Mouse (Mus musculus): ENCODE measurements at regions not wholly inside any gene's neighbourhood (a gene's known extent, or its start where the extent isn't known, plus 50 kb on each side); places are given as distances from the start of the nearest gene placed in this dataset.

DNA sequence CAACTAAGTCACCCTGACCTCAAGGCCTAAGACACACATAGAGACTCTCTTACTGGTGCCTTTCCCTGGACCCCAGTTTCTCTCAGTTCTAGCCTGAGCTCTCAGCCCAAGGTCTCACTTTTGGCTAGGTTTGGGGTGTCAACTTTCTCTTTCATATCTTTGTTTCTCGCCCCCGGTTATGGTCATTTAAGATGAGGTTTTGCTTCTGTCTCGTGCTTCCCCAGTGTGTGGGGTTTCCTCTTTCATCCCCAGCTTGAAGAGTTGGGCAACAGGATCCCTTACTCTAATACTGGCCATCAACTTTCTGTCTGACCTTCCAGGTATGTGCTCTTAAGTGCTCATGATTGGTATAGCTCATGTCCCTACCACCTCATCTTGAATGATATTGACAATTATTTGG lies 67.5 kb downstream of the Lmo4 start:
- no peak for DNase-seq

DNA sequence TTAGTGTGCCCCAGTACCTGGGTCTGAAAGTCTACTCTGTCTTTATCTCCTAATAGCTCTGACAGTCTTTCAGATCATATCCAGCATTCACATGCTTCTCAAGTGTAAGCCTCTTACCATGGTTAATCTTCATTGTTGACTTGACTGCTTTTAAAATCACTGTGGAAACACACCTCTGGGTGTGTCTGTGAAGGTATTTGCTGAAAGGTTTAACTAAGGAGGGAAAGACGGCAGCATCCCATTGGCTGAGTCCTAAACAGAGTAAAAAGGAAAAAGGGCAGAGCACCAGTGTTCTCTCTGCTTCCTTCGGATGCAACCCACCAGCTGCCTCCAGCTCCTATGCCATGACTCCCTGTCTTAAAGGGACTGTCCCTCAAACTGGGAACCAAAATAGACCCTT lies 68.6 kb downstream of the Lmo4 start:
- no peak for DNase-seq

DNA sequence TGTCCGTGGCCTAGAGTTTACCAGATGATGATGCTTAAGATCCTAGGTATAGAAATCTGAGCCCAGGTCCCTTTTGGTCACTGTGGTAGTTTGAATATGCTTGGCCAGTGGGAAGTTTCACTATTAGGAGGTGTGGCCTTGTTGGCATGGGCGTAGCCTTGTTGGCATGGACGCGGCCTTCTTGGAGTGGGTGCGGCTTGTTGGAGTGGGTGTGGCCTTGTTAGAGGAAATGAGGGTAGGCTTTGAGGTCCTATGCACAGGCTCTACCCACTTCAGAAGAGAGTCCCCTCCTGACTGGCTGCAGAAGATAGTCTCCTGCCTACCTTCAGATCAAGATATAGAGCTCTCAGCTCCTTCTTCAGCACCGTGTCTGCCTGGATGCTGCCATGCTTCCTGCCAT lies 69.4 kb downstream of the Lmo4 start:
- DNase-seq = no peak

DNA sequence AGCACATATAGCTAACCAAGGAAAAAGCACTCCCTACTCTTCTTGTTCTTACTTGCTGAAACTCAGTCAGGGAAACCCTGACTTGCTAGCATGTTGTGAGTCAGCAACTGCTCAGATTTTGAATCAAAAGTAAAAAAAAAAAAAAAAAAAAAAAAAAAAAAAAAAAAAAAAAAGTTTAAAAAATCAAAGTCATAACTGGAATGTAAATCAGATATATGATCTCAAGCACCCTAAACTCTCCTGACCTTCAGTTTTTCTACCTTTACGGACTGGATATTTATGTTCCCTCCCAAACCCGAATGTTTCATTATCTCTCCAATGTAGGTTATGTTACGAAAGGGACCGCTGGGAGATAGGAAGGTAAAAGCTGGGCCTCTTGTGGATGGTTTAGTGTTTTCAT lies 77.0 kb downstream of the Lmo4 start:
- DNase-seq = no peak

DNA sequence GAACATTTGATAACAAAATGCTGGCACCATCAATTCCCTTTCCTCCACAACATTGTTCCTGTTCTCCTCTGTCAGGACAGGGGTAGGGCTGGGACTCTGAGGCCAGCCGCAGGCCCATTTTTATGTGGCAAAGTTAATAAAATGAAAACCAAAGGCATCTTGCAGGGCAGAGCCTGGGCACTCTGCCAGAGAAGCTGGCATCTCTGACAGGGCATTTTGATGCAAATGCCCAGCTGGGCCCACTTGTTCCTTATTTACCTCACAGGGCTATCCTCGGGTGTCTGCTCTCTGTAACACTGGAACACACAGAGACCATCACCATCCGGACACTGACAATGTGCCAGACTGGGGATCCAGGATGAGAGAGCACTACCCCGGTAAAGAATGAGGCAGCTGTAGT lies 80.7 kb downstream of the Lmo4 start:
- peak; percentile 23 to 48 for DNase-seq

DNA sequence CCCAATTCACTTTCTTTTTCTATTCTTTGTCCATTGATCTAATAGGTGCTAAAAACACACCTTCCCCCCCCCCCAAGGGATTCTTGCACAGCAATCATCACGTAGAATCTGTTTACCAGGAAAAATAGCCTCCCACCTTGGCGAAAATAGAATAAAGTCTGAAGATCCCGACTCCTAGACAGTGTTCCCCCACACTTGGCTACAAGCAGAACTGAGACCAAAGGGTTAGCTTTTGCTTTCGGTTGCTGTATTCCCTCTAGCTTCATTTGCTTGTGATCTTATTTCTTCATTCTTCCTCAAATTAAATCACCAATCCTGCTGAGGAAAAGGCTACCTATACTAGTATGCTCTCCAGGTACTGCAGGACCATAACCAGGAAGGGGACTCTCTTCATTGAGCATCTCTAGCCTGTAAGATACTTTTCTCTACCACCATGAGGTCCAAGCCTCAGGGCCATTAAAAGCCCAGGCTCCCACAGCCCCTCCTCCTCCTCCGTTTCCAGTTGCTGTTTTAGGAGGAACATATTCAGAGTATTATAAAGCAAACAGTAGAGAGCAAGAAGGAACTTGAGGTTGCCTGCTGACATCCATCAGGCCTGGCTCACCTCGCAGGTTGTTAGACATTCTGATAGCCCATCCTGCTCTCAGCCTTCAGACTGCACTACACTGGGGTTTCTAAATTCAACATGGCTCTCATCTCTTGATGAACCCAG lies 81.5 kb downstream of the Lmo4 start:
- no peak for DNase-seq

DNA sequence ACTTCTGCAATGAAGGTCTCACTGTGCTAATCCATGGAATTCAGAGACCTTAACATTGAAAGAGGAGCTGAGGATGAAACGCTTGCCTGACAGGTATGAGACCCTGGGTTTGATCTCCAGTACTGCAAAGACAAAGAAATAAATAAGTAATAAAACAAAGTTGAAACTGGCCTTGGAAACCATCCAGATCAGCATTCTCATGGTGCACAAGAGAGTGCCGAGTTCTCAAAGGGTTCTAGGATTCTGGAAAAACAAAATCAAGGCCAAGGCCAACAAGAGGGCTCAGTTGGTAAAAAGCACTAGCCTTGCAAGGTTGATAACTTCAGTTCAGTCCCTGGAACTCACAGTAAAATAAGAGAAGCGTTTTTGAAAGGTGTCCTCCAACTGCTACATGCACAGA lies 85.9 kb downstream of the Lmo4 start:
- DNase-seq = no peak

DNA sequence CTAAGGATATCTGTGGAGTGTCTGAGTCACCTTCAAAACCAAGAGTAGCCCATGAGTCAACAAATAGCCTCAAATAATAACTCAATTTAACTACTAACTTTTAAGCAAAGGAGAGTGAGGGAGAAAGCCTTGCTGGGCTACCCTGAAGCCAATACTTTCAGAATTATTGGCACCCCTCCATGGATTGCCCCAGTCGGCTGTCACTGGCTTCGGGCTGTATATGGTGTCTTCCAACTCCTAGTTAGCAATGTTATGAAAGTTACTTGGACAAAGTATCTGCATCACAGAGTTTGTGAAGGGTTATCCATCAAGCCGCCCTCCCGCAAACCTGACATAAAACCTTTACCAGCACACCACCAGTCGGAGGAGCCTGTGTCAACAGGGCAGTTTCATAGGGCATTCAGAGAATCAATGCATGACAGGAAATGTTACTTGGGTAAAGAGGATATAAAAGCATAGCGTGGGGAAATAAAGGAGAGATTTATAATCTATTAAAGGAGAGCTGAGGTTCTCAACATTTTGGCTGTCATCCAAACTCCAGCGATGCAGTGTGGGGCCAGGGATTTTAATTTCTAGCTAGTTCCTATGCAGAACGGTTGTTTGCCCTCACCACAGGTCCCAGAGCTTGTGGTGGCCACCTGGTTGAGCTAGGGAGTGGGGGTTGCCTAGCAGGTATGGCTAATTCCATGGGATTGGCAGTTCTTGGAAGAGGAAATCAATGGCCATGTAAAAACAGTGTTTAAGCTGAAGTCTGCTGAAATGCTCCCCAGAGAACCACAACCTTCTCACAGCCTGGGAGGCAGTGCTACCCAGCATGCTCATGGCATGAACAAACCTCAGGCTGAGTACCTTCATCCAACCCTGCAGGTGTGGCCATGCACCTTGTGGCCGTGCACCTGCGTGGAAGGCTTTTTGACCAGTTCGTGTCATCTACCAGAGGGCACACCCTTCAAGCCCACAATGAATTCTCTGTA lies 91.1 kb downstream of the Lmo4 start:
- DNase-seq = no peak

DNA sequence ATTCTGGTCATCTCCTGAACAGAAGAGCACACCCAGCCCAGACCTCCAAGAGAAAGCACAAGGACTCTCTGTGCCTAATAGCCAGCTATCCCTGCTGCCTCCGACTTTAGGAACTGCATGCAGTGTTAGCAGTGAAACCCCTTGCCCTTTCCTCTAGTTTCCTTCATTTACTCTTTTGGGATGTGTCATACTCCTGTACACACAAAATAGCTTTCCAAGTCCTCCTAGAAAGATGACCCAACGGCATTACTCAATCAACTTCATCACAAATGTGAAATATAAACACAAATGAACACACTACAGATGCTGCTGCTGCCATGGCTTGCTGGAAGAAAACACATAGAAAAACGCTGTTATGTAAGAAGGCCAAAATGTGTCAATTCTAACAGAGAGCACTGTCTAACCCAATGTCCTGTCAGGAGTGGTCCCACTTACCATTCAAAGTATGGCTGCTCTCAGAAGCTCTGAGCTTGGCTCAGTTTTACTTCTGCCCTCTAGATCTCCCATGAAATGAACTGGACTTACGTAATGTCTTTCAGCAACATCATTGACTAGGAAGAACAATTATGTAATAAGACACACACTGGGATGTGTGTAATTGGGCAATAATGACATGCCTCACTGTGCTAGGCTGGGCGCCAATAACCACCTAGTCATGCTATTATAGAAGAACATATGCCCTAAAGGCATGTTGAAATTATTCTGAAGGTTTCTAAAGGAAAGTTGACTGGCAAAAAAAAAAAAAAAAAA lies 94.5 kb downstream of the Lmo4 start:
- DNase-seq = no peak

DNA sequence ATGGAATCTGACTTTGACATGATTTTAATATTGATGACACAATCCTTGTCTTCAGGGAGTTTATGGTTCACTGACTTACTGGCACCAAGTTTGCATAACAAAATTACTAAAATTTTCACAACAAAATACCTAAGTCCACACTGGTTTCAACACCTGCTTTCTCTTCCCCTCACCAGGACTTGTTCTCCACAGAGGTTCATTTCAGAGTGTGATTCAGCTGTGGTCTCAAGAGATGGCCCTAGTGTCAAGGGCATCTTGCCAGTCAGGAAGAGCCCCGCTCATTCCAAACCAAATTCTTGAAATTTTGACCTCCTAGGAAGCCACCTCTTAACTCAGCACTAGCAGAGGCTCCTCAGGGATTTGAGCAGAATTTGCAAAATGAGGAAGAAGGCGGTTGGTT lies 95.3 kb downstream of the Lmo4 start:
- no peak for DNase-seq

DNA sequence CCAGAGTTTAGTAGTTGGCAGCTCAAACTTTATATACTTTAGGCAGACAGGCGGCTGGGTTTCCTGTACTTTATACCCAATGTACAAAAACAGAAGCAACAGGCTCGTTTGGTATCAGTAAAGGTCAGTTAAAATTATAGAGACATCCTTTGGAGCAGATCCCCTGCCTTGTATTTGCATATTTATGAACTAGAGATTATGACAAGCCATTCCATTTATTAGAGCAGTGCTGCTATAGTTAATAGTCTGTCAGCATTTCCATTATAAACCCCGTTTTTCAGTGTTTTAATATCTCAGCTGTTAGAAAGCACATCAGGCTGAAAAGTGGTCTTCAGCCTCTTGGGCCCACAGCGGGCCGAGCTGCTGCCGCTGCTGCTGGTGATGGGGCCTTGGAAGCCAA lies 96.7 kb downstream of the Lmo4 start:
- no peak for DNase-seq

DNA sequence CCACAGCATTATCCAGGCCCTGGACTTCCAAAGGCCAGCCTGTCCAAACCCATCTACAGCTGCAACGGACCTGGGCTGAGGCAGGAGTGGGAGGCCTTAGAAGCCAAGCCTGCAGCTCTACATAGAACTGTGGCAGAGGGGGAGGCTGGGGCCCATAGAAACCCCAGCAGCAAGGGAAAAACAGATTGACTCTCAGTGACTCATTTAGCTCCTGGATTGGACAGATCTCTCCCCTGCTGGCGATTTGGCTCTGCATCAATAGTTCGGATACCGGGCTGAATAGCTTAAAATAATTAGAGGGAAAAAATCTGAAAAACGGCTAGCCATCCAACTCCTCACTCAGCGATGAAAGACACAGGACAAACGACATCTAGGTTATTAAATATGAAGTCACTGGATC lies 97.4 kb downstream of the Lmo4 start:
- peak; percentile 79 to 80 for DNase-seq

DNA sequence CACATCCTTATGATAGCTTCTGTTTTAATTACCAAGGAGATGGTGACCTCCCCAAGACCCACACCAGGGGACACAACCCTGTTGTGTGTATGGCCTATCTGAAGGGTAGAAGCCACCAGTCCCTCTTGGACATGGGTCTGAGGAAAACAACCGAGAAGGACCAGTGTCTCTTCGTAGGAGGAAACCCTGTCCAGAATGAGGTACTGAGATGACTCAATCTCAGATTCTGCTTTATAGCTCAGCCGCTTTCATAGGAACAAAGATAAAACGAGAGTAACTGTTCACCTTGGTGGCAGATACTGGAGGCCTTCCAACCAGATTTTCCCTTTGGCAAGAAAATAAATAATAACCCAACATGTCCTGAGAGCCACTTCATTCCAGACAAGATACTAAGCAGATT lies 100.7 kb downstream of the Lmo4 start:
- DNase-seq = no peak

DNA sequence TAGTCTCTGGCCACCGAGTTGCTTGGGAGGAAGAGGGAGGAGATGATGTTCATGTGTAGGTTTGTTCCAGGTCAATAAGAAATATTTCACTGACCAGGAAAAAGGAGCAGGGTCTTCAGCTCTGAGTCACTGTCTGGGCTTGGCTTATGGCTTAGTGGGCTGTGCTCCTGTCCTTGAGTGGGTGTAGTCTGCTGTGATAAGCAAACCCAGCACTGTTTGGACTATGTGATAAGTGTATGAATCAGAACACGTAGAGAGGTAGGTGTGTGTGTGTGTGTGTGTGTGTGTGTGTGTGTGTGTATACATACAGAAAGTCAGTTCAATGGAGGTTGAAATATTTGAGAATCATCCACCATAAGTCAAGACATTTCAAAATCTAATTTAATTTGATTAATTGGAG lies 105.6 kb downstream of the Lmo4 start:
- DNase-seq = no peak

DNA sequence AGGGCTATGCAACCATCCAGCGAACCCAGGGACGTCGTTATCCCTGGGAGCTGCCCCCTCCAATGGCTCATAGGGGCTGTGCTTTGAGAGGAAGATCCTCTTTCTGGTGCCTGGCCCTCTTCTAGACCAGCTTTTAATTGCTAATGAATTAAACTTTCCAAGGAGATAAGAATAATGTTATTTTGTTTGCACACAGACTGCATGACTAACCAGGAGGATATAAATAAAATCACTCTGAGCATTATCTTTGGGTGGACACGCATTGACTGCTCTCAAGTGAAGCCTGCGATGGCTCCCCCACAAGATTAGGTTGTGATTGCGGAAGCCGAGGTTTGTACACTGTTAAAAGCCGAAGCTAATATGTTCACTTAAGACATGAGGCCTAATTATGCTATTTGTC lies 106.3 kb downstream of the Lmo4 start:
- DNase-seq = no peak

DNA sequence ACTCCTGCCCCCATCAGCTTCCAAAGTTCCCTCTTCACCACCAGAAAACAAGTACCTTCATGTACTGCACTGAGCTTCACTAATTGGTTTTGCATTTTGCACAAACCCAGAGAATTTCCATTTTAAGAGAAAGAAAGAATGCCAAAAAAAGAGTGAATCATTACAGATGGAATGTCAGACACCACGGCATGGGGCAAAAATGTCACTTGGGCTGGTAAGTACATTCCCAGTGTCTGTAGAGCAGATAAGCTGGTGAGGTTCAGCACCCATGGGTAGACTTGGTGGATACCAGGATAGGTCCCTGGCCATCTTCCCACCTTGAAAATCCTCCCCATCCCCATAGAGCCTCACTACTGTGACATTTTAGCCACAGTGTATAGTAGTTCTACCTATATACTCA lies 113.8 kb downstream of the Lmo4 start:
- DNase-seq = no peak

DNA sequence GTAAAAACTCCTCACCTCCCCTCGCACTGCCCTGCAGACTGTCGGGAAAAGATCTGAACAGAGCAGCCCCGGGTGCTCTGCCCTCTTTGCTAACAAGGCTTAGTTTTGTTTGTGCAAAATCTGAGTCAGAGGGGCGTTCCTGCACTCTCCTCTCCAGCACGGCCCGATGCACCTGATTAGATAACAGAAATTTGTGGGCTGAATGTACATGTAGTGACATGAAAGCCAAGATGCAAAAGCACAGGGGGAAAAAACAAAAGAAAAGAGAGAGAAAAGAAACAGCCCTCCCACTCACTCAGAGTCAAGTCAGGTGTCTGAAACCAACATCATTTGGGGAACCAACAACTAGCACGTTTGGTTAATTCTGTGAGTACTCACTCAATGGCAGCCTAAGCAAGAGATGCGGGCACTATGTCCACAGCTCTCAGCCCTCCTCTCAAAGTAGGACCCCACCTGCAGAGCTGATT lies 115.2 kb downstream of the Lmo4 start:
- no peak for DNase-seq

DNA sequence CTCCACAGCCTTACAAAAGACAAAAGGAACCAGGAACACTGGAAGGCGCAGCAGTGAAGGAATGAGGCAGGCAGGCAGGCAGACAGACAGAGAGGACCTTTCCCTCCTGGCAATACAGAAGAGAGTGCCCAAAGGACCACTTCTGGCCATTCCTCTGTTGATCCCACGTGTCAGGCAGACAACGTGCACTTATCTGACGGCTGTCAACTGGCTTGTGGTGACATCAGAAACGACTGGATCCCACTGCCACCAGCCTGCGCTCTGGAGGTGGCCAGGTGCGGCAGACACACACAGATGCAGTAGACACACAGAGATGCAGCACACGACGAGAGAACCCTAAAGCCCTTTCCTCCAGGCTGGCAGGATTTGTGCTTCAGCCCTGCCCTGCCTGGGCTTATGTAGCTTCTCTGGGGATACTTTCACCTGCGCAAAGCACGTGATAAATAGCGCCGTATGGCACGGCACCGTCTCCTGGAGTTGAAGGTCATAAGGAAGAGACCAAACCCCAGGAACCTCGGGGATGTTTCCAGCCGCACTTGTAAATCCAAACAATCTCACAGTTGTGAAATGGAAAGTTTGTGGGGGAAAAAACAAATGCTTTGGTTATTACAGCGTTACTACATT lies 116.6 kb downstream of the Lmo4 start:
- no peak for DNase-seq

DNA sequence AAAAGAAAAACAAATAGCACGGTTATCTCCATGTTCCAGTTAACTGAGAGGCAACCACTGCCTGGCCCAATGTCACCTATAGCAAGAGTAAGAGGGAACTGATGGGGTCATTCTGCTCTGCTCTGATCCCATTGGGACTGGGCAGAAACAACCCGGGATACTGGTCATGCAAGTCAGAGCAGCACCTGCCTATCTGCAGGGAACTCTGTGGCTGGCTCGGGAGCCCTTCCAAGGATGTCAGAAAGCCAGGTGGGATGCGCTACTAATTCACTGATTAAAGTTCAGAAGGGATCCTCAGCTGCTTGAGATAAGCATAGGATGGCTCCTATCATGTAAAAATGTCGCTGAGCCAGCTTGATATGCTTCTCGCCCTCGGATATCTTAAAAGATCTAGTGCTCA lies 117.2 kb downstream of the Lmo4 start:
- DNase-seq = no peak

DNA sequence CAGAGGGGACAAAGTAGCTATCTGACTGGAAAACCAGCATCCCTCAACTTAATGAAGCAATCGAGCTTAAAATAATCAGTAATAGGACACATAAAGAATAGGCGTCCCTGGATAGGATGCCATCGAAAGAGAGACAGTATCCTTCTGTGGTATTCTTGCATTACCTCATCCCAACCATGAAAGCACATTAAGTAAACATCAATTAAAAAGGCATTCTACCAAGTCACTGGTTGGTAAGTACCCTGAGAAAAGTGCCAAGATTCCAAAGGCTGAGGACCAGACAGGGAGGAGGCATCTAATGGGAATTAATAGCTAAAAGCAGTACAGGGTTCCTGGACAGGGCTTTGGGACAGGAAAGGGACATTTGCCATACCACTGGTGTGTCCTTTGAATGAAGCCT lies 118.8 kb downstream of the Lmo4 start:
- DNase-seq = no peak

DNA sequence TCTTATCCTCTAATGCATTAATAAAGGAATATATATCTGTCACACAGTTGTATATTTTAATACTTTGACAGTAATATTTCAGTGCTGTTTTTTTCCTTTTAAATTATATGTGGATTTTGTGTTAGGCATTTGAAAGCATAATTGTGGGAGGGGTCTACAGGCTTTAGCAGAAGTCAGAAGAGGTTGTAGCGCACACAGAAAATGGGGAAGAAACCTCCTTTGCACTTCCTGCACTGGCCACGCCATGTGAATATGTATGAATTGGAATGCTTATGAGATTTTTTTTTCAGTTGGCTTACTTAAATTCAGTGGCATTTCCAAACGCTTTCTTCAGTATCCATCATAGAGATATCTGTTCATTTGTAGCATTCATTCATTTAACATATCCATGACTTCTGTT lies 125.1 kb downstream of the Lmo4 start:
- no peak for DNase-seq

DNA sequence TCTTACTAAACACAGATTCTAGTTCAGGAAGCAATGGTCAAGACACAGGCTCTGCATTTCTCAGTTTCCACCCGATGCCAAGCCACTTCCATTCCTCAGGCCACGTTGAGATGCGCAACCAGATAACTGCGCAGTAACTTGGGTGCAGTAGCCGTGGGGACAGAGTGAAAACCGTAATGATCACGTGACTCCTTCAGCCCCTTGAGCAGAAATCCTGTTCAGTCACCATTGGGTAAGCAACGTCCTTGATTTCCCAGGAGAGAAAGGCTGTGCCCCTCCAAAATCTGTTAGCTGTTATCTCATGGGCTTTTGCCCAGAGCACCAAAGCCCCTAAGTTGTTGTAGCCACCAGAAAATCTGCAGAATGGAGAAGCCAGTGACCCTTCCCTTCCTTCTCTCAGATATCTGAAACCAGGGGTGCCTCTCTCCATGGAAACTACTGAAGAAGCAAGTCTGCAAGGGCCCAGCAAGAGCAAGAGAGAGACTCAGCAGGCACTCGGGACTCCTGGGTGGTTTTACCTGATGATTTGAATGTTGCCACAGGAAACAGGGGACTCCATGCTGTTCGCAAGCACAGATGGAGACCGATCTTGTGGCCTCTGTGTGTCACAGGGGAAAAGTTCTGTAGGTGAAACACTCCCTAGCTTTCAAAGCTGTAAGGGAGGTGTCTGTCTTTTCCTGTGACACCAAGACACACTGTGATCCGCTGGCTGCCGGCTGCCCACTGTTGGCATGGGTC lies 126.7 kb downstream of the Lmo4 start:
- no peak for DNase-seq

All from cerebellum, adult 18-20 months (tissue).